Comparison of ENCODE assay signal across 24 mouse cellular contexts in genomic region chr2:130430484-130430883, GRCm38 (mm10). TPM values are rescaled to one million over a fixed set of nuclear protein-coding genes. Genes with fewer than 3 reads are reported as not detected.
DNase-seq lines count a peak whose midpoint lies in the region; ATAC-seq and TF ChIP-seq lines count a peak whose summit lies in the region.
"Had no signal": no experiment of that assay in that cellular context is flagged by ENCODE, and none has a peak within 500 bp of the region (broad histone marks: within the 10 kb centered on the region; RNA-seq: fewer than 3 reads in every experiment).

No protein-coding gene starts in this region.

- no peak overlapping the region for H3K4me2 ChIP-seq in kidney, embryonic 15.5 days
- H3K4me2 ChIP-seq in liver, postnatal 0 days (ENCODE audit: low read depth, low read length) = no peak overlapping the region
- no peak overlapping the region for H3K4me2 ChIP-seq in liver, embryonic 12.5 days
- no peak overlapping the region for H3K4me2 ChIP-seq in stomach, embryonic 15.5 days
- no peak overlapping the region for H3K4me2 ChIP-seq in stomach, postnatal 0 days (replicated peaks; ENCODE audit: low read depth)
- H3K4me2 ChIP-seq: embryonic facial prominence, embryonic 13.5 days; forebrain, embryonic 12.5 days had no signal

- H3K9me3 ChIP-seq in kidney, embryonic 15.5 days (replicated peaks) = no peaks in the 10 kb centered on the region
- no peaks in the 10 kb centered on the region for H3K9me3 ChIP-seq in liver, postnatal 0 days (ENCODE audit: low read length)
- H3K9me3 ChIP-seq in liver, embryonic 12.5 days (replicated peaks) = no peaks in the 10 kb centered on the region
- H3K9me3 ChIP-seq in stomach, embryonic 15.5 days = no peaks in the 10 kb centered on the region
- no peaks in the 10 kb centered on the region for H3K9me3 ChIP-seq in stomach, postnatal 0 days (ENCODE audit: control insufficient read depth, low read length)
- H3K9me3 ChIP-seq: embryonic facial prominence, embryonic 13.5 days; forebrain, embryonic 12.5 days; heart, embryonic 10.5 days had no signal

- H3K36me3 ChIP-seq in kidney, embryonic 15.5 days = peaks cover 17% of the 10 kb centered on the region; the same call in 1 of the 2 replicates
- peaks cover 10% of the 10 kb centered on the region; the same call in 1 of the 2 replicates for H3K36me3 ChIP-seq in liver, postnatal 0 days (replicated peaks; ENCODE audit: insufficient read depth, low read length)
- H3K36me3 ChIP-seq in liver, embryonic 12.5 days = peaks cover 27% of the 10 kb centered on the region
- H3K36me3 ChIP-seq in stomach, embryonic 15.5 days = no peaks in the 10 kb centered on the region
- no peaks in the 10 kb centered on the region; the same call in 1 of the 2 replicates for H3K36me3 ChIP-seq in stomach, postnatal 0 days (ENCODE audit: control insufficient read depth, insufficient read depth, low read length)

- H3K27ac ChIP-seq in kidney, embryonic 15.5 days = peak overlapping the region; percentile 37
- H3K27ac ChIP-seq in liver, postnatal 0 days (ENCODE audit: low read depth) = 0 out of 2 replicates have a peak overlapping the region, but pooled peaks have one; percentile 19
- H3K27ac ChIP-seq in liver, embryonic 12.5 days = no peak overlapping the region
- peak overlapping the region; percentile 26; the same call in 1 of the 2 replicates for H3K27ac ChIP-seq in stomach, embryonic 15.5 days
- no peak overlapping the region for H3K27ac ChIP-seq in stomach, postnatal 0 days (replicated peaks)
- H3K27ac ChIP-seq: embryonic facial prominence, embryonic 13.5 days; forebrain, embryonic 12.5 days; heart, embryonic 10.5 days had no signal

- no peak for TF ChIP-seq EP300 in liver, postnatal 0 days (IDR thresholded peaks at IDR 0.05; ENCODE audit: low read depth)
- no peak for TF ChIP-seq EP300 in stomach, postnatal 0 days (optimal IDR thresholded peaks at IDR 0.05)

- no peaks in the 10 kb centered on the region for H3K27me3 ChIP-seq in kidney, embryonic 15.5 days
- H3K27me3 ChIP-seq in liver, postnatal 0 days (ENCODE audit: insufficient read depth, low read length) = no peaks in the 10 kb centered on the region
- no peaks in the 10 kb centered on the region for H3K27me3 ChIP-seq in liver, embryonic 12.5 days (replicated peaks)
- H3K27me3 ChIP-seq in stomach, embryonic 15.5 days (replicated peaks) = no peaks in the 10 kb centered on the region
- H3K27me3 ChIP-seq in stomach, postnatal 0 days (ENCODE audit: control insufficient read depth, insufficient read depth, low read length) = no peaks in the 10 kb centered on the region
- H3K27me3 ChIP-seq: embryonic facial prominence, embryonic 13.5 days; forebrain, embryonic 12.5 days; Patski had no signal

- H3K4me1 ChIP-seq in kidney, embryonic 15.5 days = peaks cover 19% of the 10 kb centered on the region
- H3K4me1 ChIP-seq in liver, postnatal 0 days (ENCODE audit: insufficient read depth) = peaks cover under 1% of the 10 kb centered on the region
- peaks cover 38% of the 10 kb centered on the region for H3K4me1 ChIP-seq in liver, embryonic 12.5 days
- no peaks in the 10 kb centered on the region for H3K4me1 ChIP-seq in stomach, embryonic 15.5 days
- no peaks in the 10 kb centered on the region for H3K4me1 ChIP-seq in stomach, postnatal 0 days (replicated peaks; ENCODE audit: control insufficient read depth, insufficient read depth)

- no peak for ATAC-seq in kidney, embryonic 15.5 days (replicated peaks; ENCODE audit: low FRiP score)
- ATAC-seq in liver, postnatal 0 days = no peak
- no peak for ATAC-seq in liver, embryonic 12.5 days
- ATAC-seq in stomach, embryonic 15.5 days (ENCODE audit: insufficient read depth, low FRiP score, low read depth) = no peak
- no peak for ATAC-seq in stomach, postnatal 0 days (ENCODE audit: low FRiP score, low TSS enrichment)
- ATAC-seq: activated CD4-positive, CD25-positive, alpha-beta regulatory T cell, adult 4 months; forebrain, embryonic 16.5 days; Patski had no signal

- no peak for TF ChIP-seq CTCF in liver, postnatal 0 days (IDR thresholded peaks at IDR 0.05; ENCODE audit: low read depth)
- TF ChIP-seq CTCF in stomach, postnatal 0 days (IDR thresholded peaks at IDR 0.05; ENCODE audit: low read depth) = no peak

- no peak overlapping the region for H3K4me3 ChIP-seq in kidney, embryonic 15.5 days (replicated peaks)
- no peak overlapping the region for H3K4me3 ChIP-seq in liver, postnatal 0 days (ENCODE audit: low read depth, low read length)
- H3K4me3 ChIP-seq in liver, embryonic 12.5 days = no peak overlapping the region
- no peak overlapping the region for H3K4me3 ChIP-seq in stomach, embryonic 15.5 days (replicated peaks)
- H3K4me3 ChIP-seq in stomach, postnatal 0 days (ENCODE audit: low read depth, low read length) = no peak overlapping the region
- H3K4me3 ChIP-seq: embryonic facial prominence, embryonic 13.5 days; forebrain, embryonic 12.5 days; heart, embryonic 10.5 days had no signal

- 66% methylated on average over 3 of the region's 3 CpGs for WGBS in kidney, embryonic 15.5 days
- WGBS in liver, postnatal 0 days (ENCODE audit: insufficient replicate concordance) = 58% methylated on average over 3 of the region's 3 CpGs
- WGBS in liver, embryonic 12.5 days (ENCODE audit: insufficient replicate concordance) = 79% methylated on average over 3 of the region's 3 CpGs
- 74% methylated on average over 3 of the region's 3 CpGs for WGBS in stomach, embryonic 15.5 days
- 66% methylated on average over 3 of the region's 3 CpGs for WGBS in stomach, postnatal 0 days

- H3K9ac ChIP-seq in kidney, embryonic 15.5 days = no peak overlapping the region
- H3K9ac ChIP-seq in liver, postnatal 0 days (replicated peaks) = no peak overlapping the region
- no peak overlapping the region for H3K9ac ChIP-seq in liver, embryonic 12.5 days
- H3K9ac ChIP-seq in stomach, embryonic 15.5 days = no peak overlapping the region
- no peak overlapping the region for H3K9ac ChIP-seq in stomach, postnatal 0 days (ENCODE audit: low read length)
- H3K9ac ChIP-seq: embryonic facial prominence, embryonic 13.5 days; forebrain, embryonic 12.5 days had no signal

- DNase-seq in kidney, postnatal 36 days = no peak
- no peak for DNase-seq in liver, postnatal 0 days
- DNase-seq in stomach, postnatal 0 days (ENCODE audit: low spot score) = no peak
- DNase-seq in cerebellum, adult 11 months = no peak
- DNase-seq: adrenal gland, postnatal 14 days; cerebellum, adult 18-20 months; cerebellum, adult 9-11 months; cerebellum, postnatal 36 days; gastrocnemius, postnatal 10 days; heart, adult 18-20 months; heart, postnatal 10 days; heart, postnatal 4 days had no signal

RNA-seq across cellular contexts. Expression of gene Pced1a, which starts 6.0 kb away (rescaled TPM):
- polyA plus RNA-seq in kidney, embryonic 15.5 days (2015; fragmentation: Nextera tagmentation; extraction: Ambion mirVana) = 17.3 and 19.0 TPM in 2 replicates
- 3.8 TPM in 2 replicates for polyA plus RNA-seq in liver, postnatal 0 days (2015; fragmentation: Nextera tagmentation; extraction: Ambion mirVana)
- 5.2 and 5.7 TPM in 2 replicates for polyA plus RNA-seq in liver, embryonic 12.5 days (2016; fragmentation: Nextera tagmentation; extraction: Ambion mirVana)
- 11.1 and 14.0 TPM in 2 replicates for polyA plus RNA-seq in stomach, embryonic 15.5 days (2015; fragmentation: Nextera tagmentation; extraction: Ambion mirVana)
- polyA plus RNA-seq in stomach, postnatal 0 days (2015; fragmentation: Nextera tagmentation; extraction: Ambion mirVana) = 4.4 and 4.9 TPM in 2 replicates

RNA-seq across cellular contexts. Expression of gene Vps16, which starts 6.3 kb away (rescaled TPM):
- 101 and 103 TPM in 2 replicates for polyA plus RNA-seq in kidney, embryonic 15.5 days (2015; fragmentation: Nextera tagmentation; extraction: Ambion mirVana)
- polyA plus RNA-seq in liver, postnatal 0 days (2015; fragmentation: Nextera tagmentation; extraction: Ambion mirVana) = 19.4 and 22.8 TPM in 2 replicates
- polyA plus RNA-seq in liver, embryonic 12.5 days (2016; fragmentation: Nextera tagmentation; extraction: Ambion mirVana) = 54.9 and 64.5 TPM in 2 replicates
- 78.8 and 88.6 TPM in 2 replicates for polyA plus RNA-seq in stomach, embryonic 15.5 days (2015; fragmentation: Nextera tagmentation; extraction: Ambion mirVana)
- polyA plus RNA-seq in stomach, postnatal 0 days (2015; fragmentation: Nextera tagmentation; extraction: Ambion mirVana) = 37.0 and 38.9 TPM in 2 replicates

RNA-seq across cellular contexts. Expression of gene Ptpra, which starts 19.6 kb away (rescaled TPM):
- 87.9 and 92.2 TPM in 2 replicates for polyA plus RNA-seq in kidney, embryonic 15.5 days (2015; fragmentation: Nextera tagmentation; extraction: Ambion mirVana)
- polyA plus RNA-seq in liver, postnatal 0 days (2015; fragmentation: Nextera tagmentation; extraction: Ambion mirVana) = 18.4 and 18.7 TPM in 2 replicates
- polyA plus RNA-seq in liver, embryonic 12.5 days (2016; fragmentation: Nextera tagmentation; extraction: Ambion mirVana) = 51.3 and 57.7 TPM in 2 replicates
- 85.2 and 88.2 TPM in 2 replicates for polyA plus RNA-seq in stomach, embryonic 15.5 days (2015; fragmentation: Nextera tagmentation; extraction: Ambion mirVana)
- polyA plus RNA-seq in stomach, postnatal 0 days (2015; fragmentation: Nextera tagmentation; extraction: Ambion mirVana) = 45.1 and 45.7 TPM in 2 replicates

RNA-seq across cellular contexts. Expression of gene Tmem239, which starts 24.2 kb away (rescaled TPM):
- polyA plus RNA-seq in kidney, embryonic 15.5 days (2015; fragmentation: Nextera tagmentation; extraction: Ambion mirVana) = not detected in 2 replicates
- not detected in 2 replicates for polyA plus RNA-seq in liver, postnatal 0 days (2015; fragmentation: Nextera tagmentation; extraction: Ambion mirVana)
- polyA plus RNA-seq in liver, embryonic 12.5 days (2016; fragmentation: Nextera tagmentation; extraction: Ambion mirVana) = not detected in 2 replicates
- polyA plus RNA-seq in stomach, embryonic 15.5 days (2015; fragmentation: Nextera tagmentation; extraction: Ambion mirVana) = 0.10 TPM in 1 of 2 replicates, not detected in the other
- not detected in 2 replicates for polyA plus RNA-seq in stomach, postnatal 0 days (2015; fragmentation: Nextera tagmentation; extraction: Ambion mirVana)
- polyA plus RNA-seq: activated CD4-positive, CD25-positive, alpha-beta regulatory T cell, adult 4 months; forebrain, embryonic 12.5 days; frontal cortex, adult 2 months; heart, embryonic 10.5 days; heart, embryonic 14.5 days; Patski had no signal

RNA-seq across cellular contexts. Expression of gene 1700020A23Rik, which starts 25.4 kb away (rescaled TPM):
- not detected in 2 replicates for polyA plus RNA-seq in kidney, embryonic 15.5 days (2015; fragmentation: Nextera tagmentation; extraction: Ambion mirVana)
- polyA plus RNA-seq in liver, postnatal 0 days (2015; fragmentation: Nextera tagmentation; extraction: Ambion mirVana) = not detected in 2 replicates
- polyA plus RNA-seq in liver, embryonic 12.5 days (2016; fragmentation: Nextera tagmentation; extraction: Ambion mirVana) = not detected in 2 replicates
- polyA plus RNA-seq in stomach, embryonic 15.5 days (2015; fragmentation: Nextera tagmentation; extraction: Ambion mirVana) = not detected in 2 replicates
- not detected in 2 replicates for polyA plus RNA-seq in stomach, postnatal 0 days (2015; fragmentation: Nextera tagmentation; extraction: Ambion mirVana)
- polyA plus RNA-seq: activated CD4-positive, CD25-positive, alpha-beta regulatory T cell, adult 4 months; C2C12; embryonic facial prominence, embryonic 13.5 days; forebrain, embryonic 12.5 days; frontal cortex, adult 2 months; heart, embryonic 14.5 days; Patski had no signal

Comparison
In these comparisons a context has a peak if more than half of its experiments do, and no peak if none do; other contexts are left out.
1. H3K27ac ChIP-seq: peak in kidney, embryonic 15.5 days (single experiment), liver, postnatal 0 days (single experiment) and stomach, embryonic 15.5 days (single experiment); none in liver, embryonic 12.5 days (single experiment) and stomach, postnatal 0 days (single experiment).